Mouse (Mus musculus) liver, adult (tissue): Measurements from ENCODE around the gene Ccdc40.

Experiments
- GATA4 ChIP-seq: IDR thresholded peaks from 2 replicates; pipeline ENCODE4 v1.6.1; 2014; ENCODE audit warnings: mild to moderate bottlenecking, low read length; ENCODE audit not compliant: insufficient replicate concordance

Gene Ccdc40

DNA sequence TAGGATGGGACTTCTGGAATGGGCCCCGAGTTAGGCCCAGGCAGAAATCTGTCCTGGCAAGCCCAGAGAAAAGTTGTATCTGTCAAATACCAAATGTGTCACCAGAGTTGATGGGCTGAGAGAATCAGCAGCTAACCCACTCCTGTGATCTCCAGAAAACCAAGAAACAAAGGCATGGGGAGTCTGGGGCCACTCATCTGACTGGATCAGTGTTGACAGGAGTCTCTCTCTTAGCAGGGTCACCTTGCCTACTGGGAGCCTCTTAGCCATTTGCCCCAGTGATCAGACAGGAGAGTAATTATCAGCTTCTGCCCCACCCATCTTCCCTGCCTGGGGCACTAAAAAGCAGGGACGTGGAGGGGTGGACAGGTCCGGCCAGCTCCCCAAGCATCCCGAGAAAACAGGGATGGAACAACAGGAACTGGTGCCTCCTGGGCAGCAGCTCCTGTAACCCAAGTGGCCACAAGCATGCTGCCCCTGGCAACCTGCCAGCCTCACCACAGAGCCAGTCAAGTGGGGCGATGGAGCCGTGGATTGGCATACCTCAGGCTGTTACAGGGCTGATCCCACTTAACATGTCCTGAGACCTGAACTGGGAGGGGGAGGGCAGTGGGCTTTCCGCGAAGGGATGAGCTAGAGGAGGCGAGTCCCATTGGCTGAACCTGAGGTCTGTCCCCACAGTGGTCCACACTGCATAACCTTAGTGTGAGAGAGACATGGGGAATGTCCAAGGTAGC, 57.6 kb downstream of the Ccdc40 start:
- no peak for TF ChIP-seq GATA4

DNA sequence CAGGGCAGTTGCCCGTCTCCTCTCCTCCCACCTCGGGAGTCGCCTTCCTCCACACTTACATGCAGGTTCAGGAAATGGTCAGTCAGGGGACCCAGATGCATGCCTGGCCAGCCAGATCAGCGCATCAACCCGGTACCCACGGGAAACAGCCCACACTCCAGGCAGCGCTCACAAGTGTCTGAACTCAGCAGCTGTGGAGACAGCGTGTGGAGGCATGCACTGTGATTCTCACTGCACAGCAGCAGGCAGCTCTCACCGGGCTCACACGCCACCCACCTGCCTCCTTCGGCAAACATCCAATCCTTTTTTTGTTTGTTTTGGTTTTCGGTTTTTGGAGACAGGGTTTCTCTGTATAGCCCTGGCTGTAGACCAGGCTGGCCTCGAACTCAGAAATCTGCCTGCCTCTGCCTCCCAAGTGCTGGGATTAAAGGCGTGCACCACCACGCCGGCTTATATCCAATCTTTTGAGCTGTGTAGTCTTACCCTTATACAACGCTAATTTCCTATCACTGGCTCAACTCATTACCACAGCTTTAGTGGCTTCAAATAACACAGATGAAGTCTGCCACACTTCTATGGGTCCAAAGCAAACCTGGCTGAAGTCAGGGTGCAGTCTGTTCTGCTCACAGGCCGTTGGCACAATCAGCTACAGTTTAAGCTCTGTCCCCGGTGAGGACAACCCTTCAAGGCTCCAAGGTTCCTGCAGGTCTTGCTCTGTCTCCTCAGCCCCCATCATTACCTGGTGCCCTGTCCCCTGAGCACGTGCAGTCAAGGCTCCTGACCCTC, 59.0 kb downstream of the Ccdc40 start:
- no peak for TF ChIP-seq GATA4

DNA sequence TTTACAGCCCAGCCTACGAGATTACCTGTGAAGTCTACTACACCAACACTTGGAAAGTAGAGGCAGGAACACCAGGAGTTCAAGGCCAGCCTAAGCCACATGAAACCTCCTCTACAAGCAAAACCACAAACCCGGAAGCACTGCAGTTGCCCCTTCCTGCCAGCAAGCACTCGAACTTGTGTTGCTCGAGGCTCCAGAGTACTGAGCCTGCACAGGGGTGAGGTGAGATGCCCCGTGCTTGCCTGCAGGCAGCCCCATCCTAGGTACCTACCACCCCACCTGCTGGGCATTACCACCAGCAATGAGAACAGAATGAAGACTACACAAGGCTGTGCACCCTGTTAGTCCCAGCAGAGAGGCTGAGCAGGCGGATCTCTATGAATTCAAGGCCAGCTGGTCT, 69.6 kb downstream of the Ccdc40 start:
- no peak for TF ChIP-seq GATA4

DNA sequence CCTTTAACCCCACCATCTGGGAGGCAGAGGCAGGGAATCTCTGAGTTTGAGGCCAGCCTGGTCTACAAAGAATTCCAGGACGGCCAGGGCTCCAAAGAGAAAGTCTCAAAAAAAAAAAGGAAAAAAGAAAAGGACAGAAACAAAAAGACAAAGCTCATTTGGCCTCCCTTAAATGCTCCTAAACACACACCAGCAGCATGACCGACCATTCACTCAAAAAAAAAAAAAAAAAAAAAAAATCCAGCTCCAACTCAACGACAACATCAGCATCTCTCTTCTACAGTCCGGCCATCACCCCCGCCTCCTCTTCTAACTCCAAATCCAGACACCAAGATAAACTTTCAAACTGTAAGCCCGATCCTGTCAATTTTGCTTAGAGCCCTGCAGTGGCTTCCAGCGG, 70.5 kb downstream of the Ccdc40 start:
- no peak for TF ChIP-seq GATA4

GRCm38 (mm10) chr11:119299391-119300245, 71.2 kb downstream of the Ccdc40 start, which contains the start of gene Eif4a3:
TSS of gene Eif4a3 (minus strand) at chr11:119300089.
- TF ChIP-seq GATA4, result peak; percentile 6; the same call in 1 of the 2 replicates

DNA sequence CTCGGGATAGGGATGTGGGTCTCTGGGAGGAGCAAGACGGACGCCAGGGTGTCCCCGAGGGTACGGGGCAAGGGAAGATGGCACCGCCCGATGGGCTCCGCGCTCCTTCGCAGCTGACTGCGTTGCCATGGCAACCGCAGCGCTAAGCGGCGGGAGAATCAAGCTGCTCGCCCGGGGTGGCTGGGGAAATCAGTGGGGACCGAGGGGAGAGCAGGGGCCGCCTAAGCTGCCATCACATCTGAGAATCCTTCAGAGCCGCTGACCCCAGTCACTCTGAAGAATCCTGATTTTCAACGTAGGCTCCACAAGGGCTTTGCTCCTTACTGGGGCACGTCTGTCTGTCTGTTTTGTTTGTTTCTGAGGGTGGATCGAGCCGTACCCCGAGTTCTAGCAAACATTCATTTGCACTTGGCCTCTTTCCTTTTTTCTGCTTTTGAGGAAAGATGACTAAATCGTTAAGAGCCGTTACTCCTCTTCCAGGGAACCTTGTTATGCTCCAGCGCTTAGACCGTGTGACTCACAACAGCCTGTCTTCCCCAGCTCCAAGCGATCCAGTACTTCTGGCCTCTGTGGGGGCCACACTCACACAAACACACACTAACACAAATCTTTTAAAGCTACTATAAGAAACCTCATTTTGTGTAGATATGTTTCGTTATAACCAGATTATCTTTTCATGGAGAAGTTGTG, 72.0 kb downstream of the Ccdc40 start:
- no peak; the same call in 1 of the 2 replicates for TF ChIP-seq GATA4

DNA sequence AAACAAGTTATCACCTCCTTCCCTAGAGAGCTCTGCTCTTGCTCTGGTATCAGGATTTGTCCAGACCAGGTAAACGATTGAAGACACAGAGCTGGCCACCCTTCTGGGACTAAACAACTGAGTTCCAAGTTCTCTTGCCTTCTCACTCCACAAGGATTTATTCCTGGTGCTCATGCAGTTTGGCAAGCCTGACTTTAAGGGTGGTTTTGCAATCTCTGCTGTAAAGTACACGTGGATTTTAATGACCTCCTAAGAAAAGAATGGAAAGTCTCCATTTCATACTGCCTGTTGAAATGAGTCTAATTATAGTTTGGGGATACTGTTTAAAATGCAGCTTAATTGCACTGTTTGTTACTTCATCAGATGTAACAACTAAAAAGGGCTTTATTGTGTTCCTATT, 72.6 kb downstream of the Ccdc40 start:
- TF ChIP-seq GATA4, result no peak

DNA sequence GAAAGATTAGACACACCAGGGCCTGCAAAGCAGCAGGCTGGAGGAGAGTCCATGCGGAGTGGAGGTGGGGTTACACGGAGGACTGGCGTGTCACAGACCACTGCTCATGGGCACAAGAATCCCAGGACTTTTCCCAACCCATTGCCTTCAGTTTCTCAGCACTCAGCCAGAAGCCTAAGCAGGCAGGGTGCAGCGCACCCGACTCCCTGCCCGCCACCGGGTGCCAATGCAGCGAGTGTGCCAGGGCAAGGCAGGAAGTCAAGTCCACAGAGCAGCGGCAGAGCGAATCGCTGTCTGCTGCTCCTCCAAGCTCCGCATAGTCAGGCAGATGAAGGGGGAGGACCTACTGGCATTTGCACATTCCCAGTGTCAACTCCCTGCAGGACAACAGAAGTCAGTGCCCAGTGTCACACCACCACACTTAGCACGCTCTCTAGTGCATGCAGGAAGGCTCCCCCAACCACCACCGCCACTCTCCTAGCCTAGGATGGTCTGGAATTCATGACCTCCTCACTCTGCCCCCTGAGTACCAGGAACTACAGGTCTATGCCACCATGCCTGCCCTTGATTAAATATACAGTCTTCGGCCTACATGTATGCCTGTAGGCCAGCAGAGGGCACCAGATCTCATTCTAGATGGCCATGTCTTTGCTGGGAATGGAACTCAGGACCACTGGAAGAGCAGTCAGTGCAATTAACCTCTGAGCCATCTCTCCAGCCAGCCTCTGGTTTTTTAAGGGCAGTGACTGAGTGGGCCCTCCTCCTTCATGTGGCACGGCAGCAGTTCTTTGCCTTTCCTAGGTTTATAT, 76.7 kb downstream of the Ccdc40 start:
- no peak for TF ChIP-seq GATA4

DNA sequence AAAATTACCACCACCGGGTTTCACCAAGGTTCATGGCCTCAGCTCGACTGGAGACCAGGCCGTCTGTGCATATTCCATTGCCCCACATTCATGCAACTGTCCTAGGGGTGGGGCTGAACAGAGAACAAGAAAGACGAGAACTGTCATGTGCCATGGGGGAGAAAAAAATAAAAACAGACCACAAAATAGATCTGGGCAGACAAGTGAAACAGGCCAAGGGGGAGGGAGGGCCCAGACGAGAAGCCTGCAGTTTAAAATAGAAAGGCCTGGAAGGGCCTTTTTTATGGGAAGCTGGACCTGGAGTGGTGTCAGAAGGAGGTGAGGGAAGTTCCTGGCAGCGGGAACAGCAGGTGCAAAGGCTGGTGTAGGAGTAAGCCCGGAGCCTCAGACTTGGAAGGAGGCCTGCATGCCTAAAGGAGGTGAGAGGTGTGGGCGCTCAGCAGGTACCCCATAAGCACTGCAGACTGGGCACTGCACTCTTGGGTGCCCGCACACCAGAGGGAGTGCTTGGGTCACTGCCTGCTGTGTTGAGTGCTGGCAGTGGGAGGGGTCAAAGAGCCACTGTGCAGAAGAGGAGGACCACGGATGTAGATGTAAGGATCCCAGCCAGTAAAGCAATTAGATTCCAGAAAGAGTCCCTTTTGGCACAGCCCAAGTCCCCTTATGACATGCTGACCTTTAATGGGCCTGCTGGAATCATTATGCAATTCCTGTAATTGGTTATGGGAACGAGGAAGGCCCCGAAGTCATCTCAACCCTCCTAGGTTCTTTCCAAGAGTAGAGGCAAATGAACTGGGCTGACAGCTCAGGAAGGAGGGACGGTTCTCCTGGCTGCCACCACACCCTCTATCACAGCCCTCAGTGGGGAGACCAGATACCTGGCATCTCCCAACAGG, 78.6 kb downstream of the Ccdc40 start:
- no peak for TF ChIP-seq GATA4

DNA sequence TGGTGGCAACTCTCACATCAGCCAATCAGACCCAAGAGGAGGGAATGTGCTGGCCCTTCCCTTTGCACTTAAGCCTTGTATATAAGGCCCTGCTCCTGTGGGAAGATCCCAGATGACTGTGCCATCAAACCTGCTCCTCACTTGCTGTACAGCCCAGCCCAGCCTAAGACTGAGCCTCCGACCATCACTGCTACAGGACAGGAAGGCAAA, 79.2 kb downstream of the Ccdc40 start, which contains the start of gene Card14:
TSS of gene Card14 (plus strand) at position 111 of the 210 bp plus-strand sequence.
- no peak for TF ChIP-seq GATA4

- no peak for TF ChIP-seq GATA4
Observed at GRCm38 (mm10) chr11:119307916-119308315, 79.5 kb downstream of the Ccdc40 start.

- no peak for TF ChIP-seq GATA4
Observed at GRCm38 (mm10) chr11:119310621-119311020, 82.2 kb downstream of the Ccdc40 start.

DNA sequence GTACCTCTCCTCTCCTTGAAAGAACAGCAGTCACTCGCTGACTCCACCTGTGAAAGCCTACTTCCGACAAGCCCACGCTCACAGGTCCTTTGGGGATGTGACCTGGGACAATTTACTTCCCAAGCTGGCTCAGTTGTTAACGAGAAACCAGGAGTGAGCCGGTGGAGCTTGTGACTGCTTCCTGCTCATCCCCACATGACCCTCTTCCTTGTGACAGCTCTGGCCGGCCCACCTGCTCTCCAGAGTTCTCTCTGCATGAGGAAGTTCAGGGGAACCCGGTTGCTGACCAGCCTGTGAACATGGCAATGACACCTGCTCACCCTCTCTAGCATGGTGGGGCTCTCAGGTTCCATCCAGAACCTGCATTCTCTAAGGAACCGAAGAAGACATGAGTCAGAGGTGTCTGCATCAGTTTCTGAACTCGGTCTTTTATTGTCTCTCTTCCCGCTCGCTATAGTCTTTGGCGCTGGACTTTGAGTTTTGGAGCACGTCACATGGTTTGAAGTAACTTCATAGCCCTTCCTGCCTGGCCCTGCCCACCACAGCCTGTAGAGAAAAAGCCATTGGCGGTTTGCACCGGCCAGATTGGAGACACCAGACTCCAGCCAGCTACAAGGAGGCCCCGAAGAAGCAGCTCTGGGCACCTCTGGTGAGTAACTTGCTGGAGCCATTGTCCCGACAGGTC, 86.0 kb downstream of the Ccdc40 start:
- no peak for TF ChIP-seq GATA4
